Mouse (Mus musculus): ENCODE measurements around the gene Sdad1.

Gene Sdad1

DNA sequence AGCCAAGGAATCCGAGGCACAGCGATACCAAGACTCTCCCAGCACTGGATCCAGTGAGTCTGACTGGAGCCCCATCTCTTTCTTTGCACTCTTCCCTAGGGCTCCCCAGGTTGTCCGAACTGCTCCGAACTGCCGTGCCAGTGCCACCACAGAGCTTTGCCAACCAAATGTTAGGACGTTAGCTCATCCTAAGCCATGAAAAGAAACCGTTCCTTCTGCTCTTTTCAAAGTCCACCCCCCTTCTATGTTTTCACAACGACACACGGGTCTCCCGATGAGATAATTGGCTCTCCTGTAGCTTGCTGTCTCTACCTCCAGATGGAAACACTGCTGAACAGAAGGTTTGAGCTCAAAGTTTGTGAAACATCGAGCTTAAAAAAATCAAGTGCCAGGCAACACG is 69.5 kb downstream of the Sdad1 start:
- no peak for DNase-seq (ENCODE audit: extremely low spot score)

- DNase-seq (ENCODE audit: extremely low spot score): peak; percentile 67
Observed at GRCm38 (mm10) chr5:92239333-92240232, 70.7 kb downstream of the Sdad1 start.

GRCm38 (mm10) chr5:92234939-92235557 is 75.2 kb downstream of the Sdad1 start:
- no peak for DNase-seq (ENCODE audit: extremely low spot score)

Measured in embryo, embryonic 9.5 days (tissue).